Mouse (Mus musculus): ENCODE measurements at regions not wholly inside any gene's neighbourhood (a gene's known extent, or its start where the extent isn't known, plus 50 kb on each side); places are given as distances from the start of the nearest gene placed in this dataset.

DNA sequence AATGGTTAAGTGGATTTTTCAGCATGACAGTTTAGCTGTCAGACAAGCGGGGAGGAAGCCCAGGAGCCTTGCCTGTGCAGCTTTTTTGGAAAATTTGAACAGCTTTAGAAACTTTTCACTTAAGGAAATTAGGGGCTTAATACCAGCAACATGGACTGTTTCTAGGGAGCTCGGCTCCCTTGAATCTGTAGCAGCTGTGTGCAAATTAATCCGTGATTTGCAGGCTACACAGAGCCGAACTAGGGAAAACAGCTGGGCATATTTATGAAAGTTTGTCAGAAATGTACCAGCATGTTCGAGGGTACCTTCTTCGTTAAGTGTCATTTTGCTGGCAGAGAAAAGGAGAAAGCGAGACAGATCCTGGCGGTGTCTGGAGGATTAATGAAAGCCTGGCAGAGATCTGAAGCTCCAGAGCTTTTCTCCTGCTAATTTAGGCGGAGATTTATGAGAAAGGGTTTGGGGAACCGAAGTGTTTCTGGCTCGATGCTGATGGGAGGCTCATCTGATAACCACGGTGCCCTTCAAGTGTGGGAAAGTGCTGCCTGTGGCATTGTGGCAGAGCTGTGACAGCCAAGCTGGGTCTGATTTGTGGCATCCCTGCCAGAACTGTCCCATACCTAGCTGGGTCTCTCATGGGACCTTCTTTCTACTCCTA lies 370.3 kb downstream of the Galc start:
- Histone ChIP-seq H3K27ac (ENCODE audit: low read depth) (no peak overlapping the region), H3K9me3 (ENCODE audit: low read depth, low read length) (no peaks in the 10 kb centered on the region), H3K27me3 (ENCODE audit: insufficient read depth, low read length) (no peaks in the 10 kb centered on the region), H3K4me2 (peak overlapping the region; percentile 35; the same call in 1 of the 2 replicates), H3K9ac (peak overlapping the region; percentile 30; the same call in 1 of the 2 replicates), H3K4me1 (ENCODE audit: insufficient read depth) (no peaks in the 10 kb centered on the region), H3K4me3 (ENCODE audit: low read depth, low read length) (no peak overlapping the region), H3K36me3 (ENCODE audit: insufficient read depth) (no peaks in the 10 kb centered on the region)
- peak; percentile 28; the same call in 1 of the 2 replicates for ATAC-seq (ENCODE audit: insufficient read depth)
- DNase-seq = peak; percentile 18
- 9% methylated on average over 12 of the region's 12 CpGs for WGBS
- TF ChIP-seq CTCF (IDR thresholded peaks at IDR 0.05; ENCODE audit: low read depth) = no peak

DNA sequence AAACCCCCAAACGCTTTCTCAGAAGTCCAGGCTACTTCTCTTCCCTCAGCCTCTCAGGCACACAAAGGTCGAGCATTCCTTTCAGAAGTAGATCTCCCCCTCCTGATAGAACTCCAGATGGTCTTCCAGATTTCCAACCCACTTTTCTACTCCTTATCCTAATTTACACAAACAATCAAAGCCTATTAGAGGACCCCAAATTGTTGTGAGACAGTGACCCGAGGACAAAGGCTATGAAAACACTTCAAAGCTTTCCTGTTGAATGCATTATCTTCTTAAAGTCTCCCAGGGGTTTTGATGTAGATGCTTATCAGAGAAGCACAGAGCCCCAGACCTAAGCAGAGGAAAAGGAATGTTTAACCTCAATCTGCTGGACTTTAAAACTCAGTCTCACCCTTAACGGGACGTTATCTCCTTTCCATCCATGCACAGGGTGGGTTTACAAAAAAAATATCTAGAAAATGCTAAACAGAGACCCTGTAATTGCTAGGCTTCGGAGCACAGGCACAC lies 370.9 kb downstream of the Galc start:
- 5% methylated on average over 6 of the region's 6 CpGs for WGBS
- no peak overlapping the region for H3K27ac ChIP-seq (ENCODE audit: low read depth)
- no peak overlapping the region for H3K4me3 ChIP-seq (ENCODE audit: low read depth, low read length)
- H3K9me3 ChIP-seq (ENCODE audit: low read depth, low read length) = no peaks in the 10 kb centered on the region
- H3K36me3 ChIP-seq (ENCODE audit: insufficient read depth) = no peaks in the 10 kb centered on the region
- TF ChIP-seq CTCF (IDR thresholded peaks at IDR 0.05; ENCODE audit: low read depth) = no peak
- H3K9ac ChIP-seq = peak overlapping the region; percentile 30; the same call in 1 of the 2 replicates
- H3K27me3 ChIP-seq (ENCODE audit: insufficient read depth, low read length) = no peaks in the 10 kb centered on the region
- H3K4me1 ChIP-seq (ENCODE audit: insufficient read depth) = no peaks in the 10 kb centered on the region
- H3K4me2 ChIP-seq = peak overlapping the region; percentile 35; the same call in 1 of the 2 replicates
- ATAC-seq (ENCODE audit: insufficient read depth) (no peak), DNase-seq (no peak)

DNA sequence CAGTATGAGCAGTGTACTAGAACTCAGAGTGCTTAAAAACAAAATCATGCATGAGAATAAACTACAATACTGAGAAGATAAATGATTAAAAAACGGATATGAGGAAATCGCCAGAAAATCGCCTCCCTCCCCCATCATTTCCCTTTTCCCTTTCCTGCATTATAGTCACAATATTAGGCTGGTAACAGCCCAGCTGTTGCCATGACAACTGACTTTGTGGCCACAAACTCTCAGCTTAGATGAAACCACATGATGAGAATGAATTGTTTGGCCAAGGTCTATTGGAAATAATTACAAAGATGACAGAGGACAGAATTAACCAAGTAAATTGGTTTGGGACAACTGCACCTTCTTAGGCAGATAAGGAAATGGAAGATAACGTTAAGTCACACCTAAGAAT lies 376.8 kb downstream of the Galc start:
- Histone ChIP-seq H3K27ac (ENCODE audit: low read depth) (no peak overlapping the region), H3K9ac (no peak overlapping the region), H3K4me3 (ENCODE audit: low read depth, low read length) (no peak overlapping the region), H3K4me2 (no peak overlapping the region), H3K27me3 (ENCODE audit: insufficient read depth, low read length) (no peaks in the 10 kb centered on the region), H3K36me3 (ENCODE audit: insufficient read depth) (no peaks in the 10 kb centered on the region), H3K9me3 (ENCODE audit: low read depth, low read length) (no peaks in the 10 kb centered on the region), H3K4me1 (ENCODE audit: insufficient read depth) (no peaks in the 10 kb centered on the region)
- peak; percentile 35 for DNase-seq
- ATAC-seq (ENCODE audit: insufficient read depth) = no peak
- WGBS = 57% methylated on average over 4 of the region's 4 CpGs
- no peak for TF ChIP-seq CTCF (IDR thresholded peaks at IDR 0.05; ENCODE audit: low read depth)

DNA sequence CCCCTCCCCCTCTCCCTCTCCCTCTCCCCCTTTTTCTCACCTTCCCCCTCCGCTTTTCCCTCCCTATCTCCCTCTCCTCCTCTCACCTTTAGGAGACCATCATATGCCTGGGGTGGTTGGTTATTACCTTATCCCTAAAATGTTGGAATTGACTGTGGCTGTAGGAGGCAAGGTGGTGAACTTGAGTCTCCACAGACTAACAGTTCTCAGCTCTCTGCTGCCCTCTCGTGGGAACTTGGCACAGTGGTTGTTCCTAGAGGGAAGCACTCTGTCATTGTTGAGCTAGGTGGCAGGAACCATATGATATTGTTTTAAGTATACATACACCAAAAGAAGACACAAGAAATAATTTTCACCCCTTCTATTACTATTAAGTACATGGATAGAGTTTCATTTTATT lies 386.9 kb downstream of the Galc start:
- H3K4me1 ChIP-seq (ENCODE audit: insufficient read depth) = no peaks in the 10 kb centered on the region; the same call in 1 of the 2 replicates
- H3K4me2 ChIP-seq = no peak overlapping the region
- DNase-seq (peak; percentile 91), ATAC-seq (ENCODE audit: insufficient read depth) (peak; percentile 76; the same call in 1 of the 2 replicates)
- H3K27me3 ChIP-seq (ENCODE audit: insufficient read depth, low read length) = no peaks in the 10 kb centered on the region
- peak; percentile 89 for TF ChIP-seq CTCF (IDR thresholded peaks at IDR 0.05; ENCODE audit: low read depth)
- no peaks in the 10 kb centered on the region for H3K36me3 ChIP-seq (ENCODE audit: insufficient read depth)
- H3K27ac ChIP-seq (ENCODE audit: low read depth) = no peak overlapping the region
- no peak overlapping the region for H3K4me3 ChIP-seq (ENCODE audit: low read depth, low read length)
- H3K9me3 ChIP-seq (ENCODE audit: low read depth, low read length) = no peaks in the 10 kb centered on the region
- H3K9ac ChIP-seq = no peak overlapping the region
- WGBS = 16% methylated on average over 2 of the region's 2 CpGs

DNA sequence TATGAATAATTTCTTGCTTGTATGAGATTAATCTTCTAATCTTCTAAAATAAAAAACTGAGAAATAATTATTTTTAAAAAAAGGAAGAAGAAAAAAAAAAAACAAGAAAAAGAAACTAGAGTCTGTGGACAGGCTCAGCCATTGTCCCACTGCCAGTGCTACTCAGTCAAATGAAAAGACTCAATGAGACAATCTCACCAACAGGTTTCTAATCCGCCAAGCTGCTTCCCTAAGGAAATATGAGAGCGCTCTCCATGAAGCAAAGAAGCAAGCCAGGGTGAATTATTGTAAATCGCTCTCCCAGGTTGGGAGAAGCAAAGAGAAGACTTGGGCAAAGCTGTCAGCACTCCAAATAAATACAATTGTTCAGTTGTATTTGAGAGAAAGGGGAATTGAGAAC lies 396.3 kb downstream of the Galc start:
- no peak for TF ChIP-seq CTCF (IDR thresholded peaks at IDR 0.05; ENCODE audit: low read depth)
- no peak overlapping the region for H3K9ac ChIP-seq
- no peak overlapping the region for H3K4me2 ChIP-seq
- H3K27me3 ChIP-seq (ENCODE audit: insufficient read depth, low read length) = no peaks in the 10 kb centered on the region
- H3K4me3 ChIP-seq (ENCODE audit: low read depth, low read length) = no peak overlapping the region
- H3K4me1 ChIP-seq (ENCODE audit: insufficient read depth) = no peaks in the 10 kb centered on the region
- DNase-seq (no peak), ATAC-seq (ENCODE audit: insufficient read depth) (no peak)
- 90% methylated on average over 3 of the region's 3 CpGs for WGBS
- H3K9me3 ChIP-seq (ENCODE audit: low read depth, low read length) = no peaks in the 10 kb centered on the region
- no peaks in the 10 kb centered on the region for H3K36me3 ChIP-seq (ENCODE audit: insufficient read depth)
- H3K27ac ChIP-seq (ENCODE audit: low read depth) = no peak overlapping the region

DNA sequence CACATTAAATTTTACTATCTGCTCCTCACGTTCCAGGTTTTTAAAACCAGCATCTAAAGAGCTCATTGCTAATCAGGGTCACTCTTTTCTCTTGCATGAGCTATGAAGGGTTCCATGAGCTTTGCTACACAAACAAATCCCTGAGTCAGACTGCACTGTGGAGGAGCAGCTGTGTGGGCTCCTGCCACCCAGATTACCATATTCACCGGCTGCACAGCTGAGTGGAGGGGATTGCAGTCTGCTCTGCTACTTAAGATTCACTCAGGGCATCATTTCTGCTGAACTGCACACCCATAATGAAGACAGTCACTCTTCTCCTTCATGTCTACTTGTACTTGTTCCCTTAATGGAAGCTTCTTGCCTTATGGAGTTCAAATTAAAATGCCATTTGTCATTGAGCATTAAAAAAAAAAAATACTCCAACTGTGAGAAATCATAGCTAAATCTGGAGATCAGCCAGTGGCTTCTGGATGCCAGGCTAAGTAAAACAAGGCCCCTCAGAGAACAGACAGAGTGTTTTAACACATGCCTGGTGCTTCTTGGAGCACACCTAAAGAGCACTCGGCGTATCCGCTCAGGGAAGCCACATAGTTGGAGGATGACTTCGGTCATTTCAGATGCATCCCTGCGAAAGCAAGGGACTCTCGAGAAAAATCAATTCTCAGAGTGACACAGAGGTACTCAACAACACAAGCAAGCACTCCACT lies 422.9 kb downstream of the Galc start:
- Histone ChIP-seq H3K4me2 (no peak overlapping the region), H3K4me1 (ENCODE audit: insufficient read depth) (no peaks in the 10 kb centered on the region), H3K36me3 (ENCODE audit: insufficient read depth) (no peaks in the 10 kb centered on the region), H3K27me3 (ENCODE audit: insufficient read depth, low read length) (no peaks in the 10 kb centered on the region), H3K4me3 (ENCODE audit: low read depth, low read length) (no peak overlapping the region), H3K9me3 (ENCODE audit: low read depth, low read length) (no peaks in the 10 kb centered on the region), H3K9ac (no peak overlapping the region), H3K27ac (ENCODE audit: low read depth) (no peak overlapping the region)
- DNase-seq = no peak
- no peak for TF ChIP-seq CTCF (IDR thresholded peaks at IDR 0.05; ENCODE audit: low read depth)
- WGBS = 74% methylated on average over 8 of the region's 8 CpGs
- ATAC-seq (ENCODE audit: insufficient read depth) = no peak

DNA sequence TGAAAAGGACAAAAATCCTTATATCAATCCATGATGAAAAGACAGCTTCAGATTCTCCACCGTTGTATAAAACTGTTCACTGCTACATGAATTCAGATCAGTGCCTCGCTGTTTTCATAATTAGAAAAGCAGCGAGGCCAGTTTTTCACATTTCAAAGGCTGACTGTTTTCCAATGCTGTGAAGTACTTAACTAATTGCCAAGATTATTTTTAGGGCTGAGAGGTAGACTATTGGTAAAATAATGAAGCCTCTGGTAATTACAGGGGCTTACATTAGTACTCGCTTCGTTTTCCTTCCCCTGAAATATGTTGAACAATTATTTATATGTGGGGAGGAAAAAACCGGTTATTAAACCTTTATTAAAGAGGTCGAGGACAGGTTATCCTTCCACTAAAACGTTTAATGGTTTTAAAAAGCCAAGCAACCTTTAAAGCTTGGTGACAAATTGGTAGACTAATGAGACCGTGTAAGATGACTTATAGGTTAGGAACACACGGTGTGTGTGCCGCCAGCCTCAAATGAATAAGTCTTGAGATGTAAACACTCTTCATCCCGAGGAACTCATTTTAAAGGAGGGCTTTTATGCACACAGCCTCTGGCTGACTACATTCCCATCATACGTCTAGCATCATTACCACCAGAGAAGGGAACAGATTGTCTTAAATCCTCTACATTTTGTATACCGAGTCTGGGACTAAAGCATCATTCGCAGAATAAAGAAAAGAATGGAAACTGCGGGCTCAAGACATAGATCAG lies 465.7 kb downstream of the Galc start:
- no peak overlapping the region for H3K27ac ChIP-seq (ENCODE audit: low read depth)
- H3K27me3 ChIP-seq (ENCODE audit: insufficient read depth, low read length) = no peaks in the 10 kb centered on the region
- H3K4me3 ChIP-seq (ENCODE audit: low read depth, low read length) = no peak overlapping the region
- TF ChIP-seq CTCF (IDR thresholded peaks at IDR 0.05; ENCODE audit: low read depth) = no peak
- no peak overlapping the region for H3K9ac ChIP-seq
- ATAC-seq (ENCODE audit: insufficient read depth) = no peak
- H3K4me1 ChIP-seq (ENCODE audit: insufficient read depth) = no peaks in the 10 kb centered on the region
- WGBS = 66% methylated on average over 16 of the region's 16 CpGs
- no peaks in the 10 kb centered on the region for H3K9me3 ChIP-seq (ENCODE audit: low read depth, low read length)
- no peak for DNase-seq
- no peaks in the 10 kb centered on the region for H3K36me3 ChIP-seq (ENCODE audit: insufficient read depth)
- H3K4me2 ChIP-seq = no peak overlapping the region

All from lung, embryonic 14.5 days (tissue).